Mouse (Mus musculus): Measurements from ENCODE around the gene Cacnb3.

DNA sequence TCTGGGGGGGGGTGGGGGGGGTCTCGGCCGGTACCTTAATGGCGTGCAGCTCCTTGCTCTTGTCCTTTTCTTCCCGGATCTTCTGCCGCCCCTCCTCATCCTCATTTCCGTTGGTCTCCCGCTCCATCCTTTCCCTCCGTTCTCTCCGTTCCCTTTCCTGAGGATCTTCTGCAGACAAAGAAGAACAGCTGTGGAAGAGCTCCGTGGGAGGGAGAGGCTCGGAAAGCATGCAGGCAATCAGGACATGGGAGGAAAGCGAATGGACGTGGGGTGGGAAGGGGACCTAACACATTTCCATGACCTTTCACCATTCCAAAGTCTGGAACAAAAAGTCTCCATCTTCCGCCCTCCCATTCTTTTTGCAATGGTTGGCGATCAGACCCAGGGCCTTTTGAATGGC, 20.8 kb downstream of the Cacnb3 start:
- TF ChIP-seq EP300 (optimal IDR thresholded peaks at IDR 0.05) (no peak), CTCF (IDR thresholded peaks at IDR 0.05; ENCODE audit: low read depth) (no peak)
